Mouse (Mus musculus): Measurements from ENCODE around the gene Rbfox3. TPM values are rescaled to one million over a fixed set of nuclear protein-coding genes. Genes with fewer than 3 reads are reported as not detected.

The Rbfox3 gene
- polyA plus RNA-seq, 1 experiment = not detected

GRCm38 (mm10) chr11:118486881-118487772, 424.3 kb downstream of the Rbfox3 start:
- TF ChIP-seq GATA1 (IDR thresholded peaks at IDR 0.05; ENCODE audit: low read length) = no peak

DNA sequence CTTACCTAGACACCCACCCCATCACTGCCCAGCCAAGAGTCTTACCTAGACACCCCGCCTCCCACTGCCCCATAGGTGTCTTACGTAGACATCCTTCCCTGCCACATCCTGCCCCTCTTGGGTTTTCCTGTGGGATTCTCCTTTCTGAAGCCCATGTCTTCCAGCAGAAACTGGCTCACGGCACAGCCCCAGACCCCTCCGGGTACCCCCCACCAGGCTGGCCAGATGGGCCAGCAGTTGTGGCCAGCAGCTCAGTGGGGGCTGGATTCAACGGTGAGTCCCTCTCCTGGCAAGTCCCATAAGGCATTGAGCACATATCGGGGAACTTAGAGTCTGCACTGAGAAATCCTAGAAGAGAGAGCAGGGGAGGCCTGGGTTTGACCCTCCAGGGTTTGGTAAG, 425.1 kb downstream of the Rbfox3 start:
- no peak for TF ChIP-seq GATA1 (IDR thresholded peaks at IDR 0.05; ENCODE audit: low read length)

GRCm38 (mm10) chr11:118485780-118486179, 425.6 kb downstream of the Rbfox3 start:
- TF ChIP-seq GATA1 (IDR thresholded peaks at IDR 0.05; ENCODE audit: low read length) = no peak

DNA sequence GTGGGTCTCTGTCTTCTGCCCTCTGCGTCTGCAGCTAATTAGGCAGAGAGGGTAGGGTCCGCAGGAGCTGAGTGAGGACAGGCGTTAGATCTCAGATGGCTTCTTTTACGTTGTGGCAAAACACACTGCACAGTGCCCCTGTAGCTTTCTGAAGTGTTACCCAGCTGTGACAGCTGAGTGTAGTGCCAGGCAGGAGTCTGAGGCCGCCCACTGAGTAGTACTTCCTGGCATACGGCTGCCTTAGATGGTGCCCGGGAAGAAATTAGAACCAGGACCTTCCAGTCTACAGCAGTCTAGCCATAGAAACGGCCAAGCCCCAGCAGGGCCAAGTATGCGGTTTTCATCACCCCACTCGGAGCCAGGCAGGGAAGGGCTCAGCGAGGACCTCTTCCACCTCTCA, 426.1 kb downstream of the Rbfox3 start:
- TF ChIP-seq GATA1 (IDR thresholded peaks at IDR 0.05; ENCODE audit: low read length) = no peak

- TF ChIP-seq GATA1 (IDR thresholded peaks at IDR 0.05; ENCODE audit: low read length) = no peak
Observed at GRCm38 (mm10) chr11:118484169-118484568, 427.2 kb downstream of the Rbfox3 start.

- no peak for TF ChIP-seq GATA1 (IDR thresholded peaks at IDR 0.05; ENCODE audit: low read length)
Observed at GRCm38 (mm10) chr11:118481751-118482150, 429.6 kb downstream of the Rbfox3 start.

DNA sequence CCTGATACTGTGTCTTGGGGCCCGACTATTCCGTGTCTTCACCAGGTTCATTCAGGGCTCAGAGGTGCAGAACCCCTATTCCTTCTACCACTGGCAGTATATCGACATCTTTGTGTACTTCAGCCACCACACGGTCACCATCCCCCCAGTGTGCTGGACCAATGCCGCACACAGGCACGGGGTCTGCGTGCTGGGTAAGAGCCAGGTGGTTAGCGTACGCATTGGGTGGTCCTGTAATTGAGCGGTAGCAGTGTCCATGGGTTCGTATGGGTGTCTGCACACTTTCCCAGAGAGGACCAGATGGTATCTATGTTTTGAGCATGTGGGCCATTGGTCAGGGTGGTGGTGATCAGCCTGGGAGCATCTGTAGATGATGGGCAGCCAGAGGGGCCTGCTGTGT, 430.2 kb downstream of the Rbfox3 start:
- no peak for TF ChIP-seq GATA1 (IDR thresholded peaks at IDR 0.05; ENCODE audit: low read length)

- TF ChIP-seq GATA1 (IDR thresholded peaks at IDR 0.05; ENCODE audit: low read length) = no peak
Observed at GRCm38 (mm10) chr11:118479776-118480175, 431.6 kb downstream of the Rbfox3 start.

DNA sequence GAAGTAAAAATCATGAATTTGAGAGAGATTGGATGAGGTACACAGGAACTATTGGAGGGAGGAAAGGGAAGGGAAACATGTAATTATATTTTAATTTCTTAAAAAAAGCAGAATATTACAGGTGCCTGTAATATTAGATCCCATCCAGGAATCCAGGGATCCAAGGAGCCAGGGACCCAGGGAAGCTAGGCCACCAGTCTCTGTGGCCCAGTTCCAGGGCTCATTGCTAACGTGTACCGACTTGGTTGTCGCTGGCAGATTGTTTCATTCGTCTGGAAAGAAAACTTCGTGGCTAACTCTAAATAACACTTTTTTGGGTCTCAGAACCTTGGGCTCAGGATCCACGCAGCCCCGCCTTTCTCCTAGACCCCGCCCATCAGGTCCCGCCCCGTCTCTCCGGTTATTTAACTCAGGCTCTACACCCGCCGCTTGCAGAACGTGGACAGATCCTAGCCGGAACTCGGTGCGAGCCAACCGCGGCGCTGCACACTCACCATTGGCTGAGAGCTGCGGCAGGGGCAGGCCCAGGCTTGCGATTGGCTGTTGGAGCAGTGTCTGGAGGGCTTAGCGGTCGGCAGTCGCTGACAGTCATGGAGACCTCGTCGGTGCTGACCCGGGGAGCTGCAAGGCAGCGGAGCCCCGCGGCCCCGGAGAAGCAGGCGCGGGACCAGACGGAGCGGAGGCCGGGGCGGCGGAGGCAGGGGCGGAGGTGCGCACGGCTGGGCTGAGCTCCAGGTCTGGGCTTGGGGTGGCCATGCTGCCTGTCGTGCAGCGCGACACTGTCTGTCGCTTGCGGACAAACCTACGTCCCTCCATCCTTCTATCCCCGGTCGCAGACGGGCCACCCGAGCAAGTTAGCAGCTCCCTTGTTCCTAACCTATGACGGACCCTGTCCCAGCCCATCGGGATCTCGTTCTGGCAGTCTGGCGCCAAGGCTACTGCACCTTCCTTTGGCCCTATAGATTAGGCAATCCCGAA, 434.7 kb downstream of the Rbfox3 start, which contains the start of gene Engase:
Gene Engase, plus strand, starts transcription at position 434 of the 978 bp plus-strand sequence.
- no peak for TF ChIP-seq GATA1 (IDR thresholded peaks at IDR 0.05; ENCODE audit: low read length)

- TF ChIP-seq GATA1 (IDR thresholded peaks at IDR 0.05; ENCODE audit: low read length) = no peak
Observed at GRCm38 (mm10) chr11:118475496-118476083, 435.8 kb downstream of the Rbfox3 start.

GRCm38 (mm10) chr11:118473842-118474500, 437.4 kb downstream of the Rbfox3 start:
- TF ChIP-seq GATA1 (IDR thresholded peaks at IDR 0.05; ENCODE audit: low read length) = no peak

GRCm38 (mm10) chr11:118473161-118473560, 438.2 kb downstream of the Rbfox3 start:
- TF ChIP-seq GATA1 (IDR thresholded peaks at IDR 0.05; ENCODE audit: low read length) = no peak

- no peak for TF ChIP-seq GATA1 (IDR thresholded peaks at IDR 0.05; ENCODE audit: low read length)
Observed at GRCm38 (mm10) chr11:118471676-118472075, 439.7 kb downstream of the Rbfox3 start.

DNA sequence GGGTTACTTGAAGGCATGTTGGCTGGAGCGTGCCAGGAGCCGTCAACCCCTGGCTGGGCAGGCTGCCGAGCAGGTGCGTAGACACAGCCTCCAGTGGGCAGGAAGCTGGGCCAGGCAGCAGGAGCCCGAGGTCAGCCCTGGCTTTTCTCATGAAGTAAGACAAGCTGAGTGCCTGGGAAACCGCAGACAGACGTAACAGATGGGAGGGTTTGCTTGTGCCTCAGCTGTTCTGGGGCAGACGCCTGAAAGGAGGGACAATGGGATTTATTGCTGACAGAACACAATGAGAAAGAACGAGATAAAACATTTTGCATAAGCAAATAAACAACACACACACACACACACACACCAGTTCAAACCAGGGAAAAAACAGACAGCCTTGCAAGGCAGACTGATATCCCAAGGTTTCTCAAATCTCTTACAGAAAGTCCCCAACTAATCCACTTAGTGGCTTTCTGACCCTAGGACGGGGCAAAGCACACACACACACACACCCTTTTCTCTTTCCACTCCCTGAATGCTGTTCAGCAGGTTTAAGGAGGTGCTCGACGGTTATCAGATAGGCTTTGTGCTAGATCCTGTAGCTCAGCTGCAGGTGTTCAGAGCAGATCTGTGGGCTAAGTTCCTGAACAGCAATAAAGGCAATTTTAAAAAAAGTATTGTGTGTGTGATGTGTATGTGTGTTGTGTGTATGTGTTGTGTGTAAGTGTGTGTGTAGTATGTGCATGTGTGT, 441.0 kb downstream of the Rbfox3 start:
- no peak for TF ChIP-seq GATA1 (IDR thresholded peaks at IDR 0.05; ENCODE audit: low read length)

All from G1E-ER4 (cell line).